Mouse (Mus musculus): Measurements from ENCODE around the gene Borcs7.

Gene Borcs7

DNA sequence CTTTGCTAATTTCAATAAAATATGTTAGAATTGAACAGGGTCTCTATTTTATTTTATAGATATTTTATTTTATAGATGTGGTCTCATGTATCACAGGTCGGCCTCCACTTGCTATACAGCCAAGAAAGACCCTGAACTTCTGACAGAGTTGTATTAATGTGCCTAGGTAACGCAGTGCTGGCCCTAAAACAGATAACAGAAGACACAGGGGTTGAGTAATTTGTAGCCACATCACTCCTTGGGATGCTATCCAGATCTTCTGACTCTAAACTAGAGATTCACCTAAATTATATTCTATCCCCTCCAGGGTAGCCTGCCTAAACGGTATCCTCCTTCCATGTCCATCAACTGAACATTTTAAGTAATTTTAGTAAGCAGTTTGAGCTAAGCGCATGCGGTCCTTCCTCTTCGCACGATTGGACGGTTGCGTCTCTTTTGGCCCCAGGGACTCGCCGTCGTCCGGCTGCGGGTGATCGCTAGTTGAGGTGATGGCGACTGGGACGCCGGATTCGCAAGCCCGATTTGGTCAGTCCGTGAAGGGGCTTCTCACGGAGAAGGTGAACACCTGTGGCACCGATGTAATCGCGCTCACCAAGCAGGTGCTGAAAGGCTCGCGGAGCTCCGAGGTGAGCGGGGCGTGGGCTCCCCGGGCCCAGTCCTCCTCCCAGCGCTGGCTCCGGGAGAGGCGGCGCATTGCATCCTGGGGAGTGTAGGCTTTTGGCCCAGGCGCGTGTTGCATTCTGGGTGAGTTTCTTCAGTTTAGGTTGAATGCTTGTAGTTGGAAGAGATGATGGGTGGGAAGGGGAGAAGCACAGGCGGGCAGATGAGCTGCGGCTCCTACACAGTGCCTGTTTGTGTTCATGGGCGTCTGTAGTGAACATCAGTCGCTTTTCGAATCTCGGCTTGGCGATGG is at the start of gene Borcs7:
Gene Borcs7, plus strand, starts transcription at position 447 of the 913 bp plus-strand sequence.
- peak; percentile 73 to 85 for DNase-seq

DNA sequence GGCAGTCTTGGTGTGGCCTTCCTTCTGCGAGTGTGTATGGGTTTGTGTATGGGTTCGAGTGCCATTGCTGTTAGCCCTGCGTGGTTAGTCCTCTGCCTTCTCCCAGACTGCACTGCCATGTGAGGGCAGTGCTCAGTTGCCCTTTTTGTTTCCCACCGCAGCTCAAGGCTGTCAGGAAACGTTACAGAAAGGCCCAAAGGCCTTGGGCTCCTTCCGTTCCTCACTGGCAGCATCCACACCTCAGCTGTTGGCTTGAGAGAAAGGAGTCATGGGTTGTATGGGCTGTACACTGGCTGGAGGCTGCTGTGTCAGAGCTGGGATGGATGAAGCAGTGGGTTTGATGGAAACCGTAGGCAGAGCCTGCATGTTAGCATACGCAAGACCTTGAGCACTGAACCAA is 48.9 kb upstream of the Borcs7 start:
- no peak for DNase-seq

DNA sequence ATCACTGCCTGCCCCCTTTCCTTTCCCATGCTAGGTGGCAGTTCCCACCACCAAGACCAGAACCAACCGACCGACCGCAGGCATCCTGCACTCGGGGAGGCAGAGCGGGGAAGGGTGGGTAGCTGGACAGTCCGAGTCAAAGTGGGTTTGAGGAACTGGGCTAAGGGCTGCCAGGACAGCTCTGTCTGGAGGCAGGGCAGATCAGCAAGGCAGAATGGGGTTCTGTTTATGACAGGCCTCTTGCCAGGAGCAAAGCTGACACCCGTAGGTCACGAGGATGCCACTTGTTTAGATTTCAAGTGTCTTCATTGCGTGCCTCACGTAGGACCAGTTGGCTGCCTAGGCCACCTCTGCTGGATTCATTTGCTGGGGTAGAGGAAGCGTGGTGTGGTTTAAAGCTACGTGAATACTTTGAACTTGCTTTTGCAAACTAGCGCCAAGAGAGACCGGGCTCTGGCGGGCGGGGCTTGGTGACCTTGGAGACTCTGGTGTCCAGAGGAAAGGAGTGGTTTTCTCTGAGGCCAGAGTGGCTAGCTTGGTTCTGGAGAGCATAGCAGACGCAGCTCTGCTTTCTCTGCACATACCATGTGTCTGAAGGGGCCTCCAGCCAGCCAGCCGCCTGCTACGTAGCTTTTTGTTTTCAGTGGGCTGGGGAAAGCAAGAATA is 48.2 kb upstream of the Borcs7 start:
- no peak for DNase-seq

DNA sequence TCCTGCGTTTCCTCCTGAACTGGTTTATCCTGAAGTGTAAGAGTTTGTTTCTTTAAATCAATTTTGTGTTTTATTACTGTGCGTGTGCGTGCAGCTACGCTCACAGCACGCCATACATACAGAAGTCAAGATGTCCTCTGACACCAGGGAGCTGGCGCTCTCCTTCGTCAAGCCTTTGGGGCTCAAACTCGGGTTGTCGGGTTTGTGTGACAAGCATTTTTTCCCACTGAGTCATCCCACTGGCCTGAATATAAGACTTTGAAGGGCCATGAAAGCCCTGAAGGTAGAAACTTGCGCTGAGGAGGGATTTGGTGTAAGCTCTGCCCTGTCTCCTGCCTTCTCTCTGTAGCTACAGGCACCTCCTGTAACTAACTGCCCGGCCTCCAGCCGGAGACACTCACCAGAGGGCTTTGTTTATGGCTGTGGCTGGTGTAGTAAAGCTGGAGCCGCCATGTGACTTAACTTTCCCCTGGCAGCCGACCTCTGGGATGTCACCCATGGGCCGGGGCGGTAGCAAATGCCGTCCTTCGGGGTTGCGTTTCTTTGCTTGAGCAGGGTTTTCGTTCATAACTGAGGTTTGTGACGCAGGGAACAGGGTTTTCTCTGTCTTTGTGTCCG is 47.5 kb upstream of the Borcs7 start:
- DNase-seq = no peak

DNA sequence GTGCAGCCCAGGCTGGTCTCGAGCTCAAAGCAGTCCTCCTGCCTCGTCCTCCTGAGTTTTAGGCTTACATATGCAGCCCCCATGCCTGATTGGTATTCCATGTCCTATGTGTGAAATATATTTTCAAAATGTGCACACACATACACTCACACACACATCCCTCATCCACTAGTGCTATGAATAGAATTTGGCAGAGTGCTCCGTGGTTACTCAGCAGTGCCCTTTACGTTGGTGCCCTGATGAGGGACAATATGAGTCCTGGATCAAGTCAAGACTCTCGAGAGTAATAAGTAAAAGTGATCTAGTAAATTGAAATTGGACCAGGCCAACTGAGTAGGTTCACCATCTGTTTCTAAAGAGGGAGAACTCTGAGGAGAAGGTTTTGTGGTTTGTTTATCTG is 46.5 kb upstream of the Borcs7 start:
- DNase-seq = no peak

DNA sequence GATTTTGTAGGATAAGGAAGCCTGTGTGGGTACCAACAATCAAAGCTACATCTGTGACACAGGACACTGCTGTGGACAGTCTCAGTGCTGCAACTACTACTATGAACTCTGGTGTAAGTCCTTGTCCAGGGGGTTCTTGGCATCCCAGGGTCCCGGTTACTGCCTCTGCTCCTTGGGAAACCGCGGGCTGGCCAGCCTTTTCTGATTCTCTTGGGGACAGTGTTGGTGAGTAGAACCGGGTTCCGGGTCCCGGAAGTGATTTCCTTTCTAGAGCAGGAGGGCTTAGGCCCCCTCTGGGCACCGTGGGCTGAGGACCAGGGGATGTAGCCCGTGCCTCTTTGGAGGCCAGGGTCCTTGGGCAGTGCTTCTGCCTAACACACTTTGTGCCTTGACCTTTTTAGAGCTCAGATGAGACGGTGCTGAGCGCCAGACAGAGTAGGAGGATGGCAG is 45.3 kb upstream of the Borcs7 start:
- no peak for DNase-seq

DNA sequence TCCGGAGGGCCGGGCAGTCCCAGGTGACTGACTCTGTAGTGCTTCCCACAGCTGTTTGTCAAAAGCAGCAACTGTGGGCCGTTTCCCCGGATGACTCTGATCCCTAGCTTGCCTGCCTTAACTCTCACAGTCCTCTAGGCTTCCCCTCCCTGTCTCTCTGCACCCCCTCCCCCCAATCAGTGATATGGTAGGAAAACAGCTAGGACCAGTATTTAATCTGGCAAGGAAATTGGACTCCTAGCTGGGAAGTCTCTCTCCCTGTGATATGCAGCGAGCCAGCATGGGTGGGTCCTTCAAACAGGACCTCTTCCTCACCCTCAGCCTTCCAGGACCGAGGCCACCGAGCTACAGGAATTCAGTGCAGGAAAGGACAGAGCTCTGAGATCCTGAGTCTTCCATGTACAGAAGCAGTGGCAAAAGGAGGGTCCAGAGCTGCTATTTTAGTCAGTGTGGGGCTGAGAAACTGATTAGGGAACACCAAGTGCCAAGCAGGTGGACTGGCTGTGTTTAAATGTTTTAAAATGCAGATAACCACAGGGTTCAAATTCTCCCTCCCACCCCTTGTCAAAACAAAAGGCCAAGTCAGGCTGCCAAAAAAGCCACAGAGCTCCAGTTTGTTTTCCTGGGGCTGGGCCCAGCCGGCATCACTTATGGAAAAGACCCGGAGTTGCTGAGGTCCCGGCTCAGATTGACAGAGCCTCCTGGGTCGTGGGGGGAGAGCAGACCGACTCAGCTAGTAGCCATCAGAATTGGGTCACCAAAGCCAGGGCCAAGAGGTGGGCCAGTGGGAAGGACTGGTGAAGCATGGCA is 44.7 kb upstream of the Borcs7 start:
- no peak for DNase-seq

DNA sequence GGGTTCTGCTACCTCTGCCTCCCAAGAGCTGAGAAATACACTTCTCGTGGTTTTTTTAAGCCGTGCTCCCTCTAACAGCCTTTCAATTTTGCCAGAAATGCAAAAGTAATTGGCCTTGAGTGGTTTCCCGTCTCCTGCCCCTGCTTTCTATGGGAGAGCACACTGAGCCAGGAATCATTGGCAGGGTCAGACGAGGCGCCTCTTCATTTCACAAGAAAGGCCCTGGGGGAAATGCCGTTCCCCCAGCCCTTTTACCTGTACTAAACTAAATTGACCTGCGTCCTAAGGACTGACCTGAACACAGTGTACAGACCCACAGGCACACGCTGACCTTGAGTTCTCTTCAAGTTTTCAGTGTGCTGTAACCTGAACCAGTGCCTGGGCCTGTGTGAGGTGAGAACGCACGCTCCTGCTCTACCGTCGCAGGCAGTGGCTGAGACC is 43.6 kb upstream of the Borcs7 start:
- DNase-seq = no peak

DNA sequence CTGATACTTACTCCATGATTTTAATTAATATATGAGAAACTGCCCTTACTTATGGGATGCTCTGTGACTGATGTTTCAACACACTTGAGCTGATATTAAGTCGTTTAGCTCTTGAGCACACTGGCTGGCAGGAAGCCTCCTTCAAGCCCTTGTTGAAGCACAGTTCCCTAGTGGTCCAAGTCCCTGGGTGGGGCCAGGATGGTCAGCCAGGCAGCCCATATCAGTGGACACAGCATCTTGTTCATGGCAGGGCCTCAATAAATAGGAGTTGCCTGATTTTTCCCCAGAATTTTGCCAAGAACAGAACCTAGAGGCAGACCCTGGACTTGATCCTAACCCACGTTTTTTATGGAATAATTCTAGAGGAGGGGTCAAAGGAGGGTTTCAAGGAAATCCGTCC is 42.5 kb upstream of the Borcs7 start:
- DNase-seq = no peak

DNA sequence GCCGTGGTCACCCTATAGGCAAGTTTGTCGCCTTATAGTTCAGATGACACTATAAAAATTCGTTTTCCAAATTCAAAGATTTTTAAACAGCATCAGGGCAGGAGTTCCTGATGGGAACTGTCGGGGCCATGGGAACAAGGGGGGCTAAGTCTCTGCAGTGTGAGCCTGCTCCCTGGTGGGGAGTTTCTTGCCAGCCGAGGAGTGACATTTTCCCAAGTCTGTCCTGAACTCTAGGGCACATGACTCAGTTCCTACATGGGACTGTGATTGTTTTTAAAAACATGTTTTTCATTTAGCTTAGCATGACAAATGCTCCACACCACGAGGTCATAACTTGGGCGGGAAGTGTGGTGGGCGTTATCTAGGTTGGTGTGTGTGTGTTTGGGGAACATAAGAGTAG is 41.9 kb upstream of the Borcs7 start:
- DNase-seq = no peak

DNA sequence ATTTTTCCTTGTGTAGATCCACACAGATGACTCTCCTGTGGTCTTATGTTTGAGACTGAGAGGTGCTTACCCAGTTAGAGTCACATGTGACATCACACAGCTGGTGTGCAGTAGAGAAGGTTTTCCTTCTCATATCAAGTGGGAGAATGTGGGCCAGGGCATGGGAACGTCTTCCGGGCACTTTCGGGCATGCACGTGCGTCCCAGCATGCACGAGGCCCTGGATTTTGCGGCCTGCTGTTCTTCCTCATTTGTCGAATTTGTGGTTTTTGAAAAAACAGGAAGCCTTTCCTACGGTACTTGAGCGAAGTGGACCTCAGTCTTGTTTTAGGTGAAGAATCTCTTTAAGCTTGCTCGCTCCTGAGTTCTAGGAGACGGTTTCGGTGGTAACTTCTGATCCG is 41.1 kb upstream of the Borcs7 start:
- no peak for DNase-seq

DNA sequence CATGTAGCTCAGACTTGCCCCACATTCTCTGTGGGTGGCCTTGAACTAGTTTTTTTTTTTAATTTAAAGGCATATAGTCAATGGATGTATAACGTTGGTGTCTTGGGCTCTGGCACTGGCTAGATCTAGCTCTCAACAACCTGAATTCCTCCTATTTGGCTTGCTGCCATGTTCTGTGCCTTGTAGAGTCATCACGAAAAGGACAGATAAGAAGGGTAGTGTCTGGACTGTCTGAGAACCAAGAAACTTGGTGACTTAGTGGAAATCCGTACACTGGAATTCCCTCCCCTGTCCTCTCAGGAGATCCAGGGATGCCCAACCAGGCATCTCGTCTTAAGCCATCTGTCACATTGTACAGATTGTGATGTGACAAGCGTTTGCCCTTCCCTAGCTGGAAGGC is 36.5 kb upstream of the Borcs7 start:
- no peak for DNase-seq

DNA sequence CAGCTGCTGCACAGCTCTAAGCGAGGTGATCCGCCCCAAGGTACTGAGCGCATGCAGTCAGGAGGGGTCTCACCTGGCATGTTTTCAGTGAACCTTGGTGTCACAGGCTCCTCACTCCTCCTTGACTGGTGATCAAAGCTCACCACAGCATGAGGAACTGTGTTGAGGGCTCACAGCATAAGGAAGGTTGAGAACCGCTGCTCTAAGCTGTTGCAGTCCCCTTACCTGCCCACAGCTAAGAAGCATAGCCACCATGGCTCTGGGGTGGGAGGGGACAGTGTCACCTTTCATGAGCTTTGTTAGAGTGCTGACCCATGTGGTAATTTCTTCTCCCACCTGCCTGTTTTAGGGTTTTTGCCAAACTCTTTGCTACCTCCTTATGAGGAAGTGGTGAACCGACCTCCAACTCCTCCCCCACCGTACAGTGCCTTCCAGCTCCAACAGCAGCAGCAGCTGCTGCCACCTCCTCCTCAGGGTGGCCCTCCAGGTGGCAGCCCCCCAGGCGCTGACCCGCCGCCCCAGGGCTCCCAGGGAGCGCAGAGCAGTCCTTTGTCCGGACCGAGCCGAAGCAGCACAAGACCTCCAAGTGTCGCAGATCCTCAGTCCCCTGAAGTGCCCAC is 36.0 kb upstream of the Borcs7 start:
- no peak for DNase-seq

DNA sequence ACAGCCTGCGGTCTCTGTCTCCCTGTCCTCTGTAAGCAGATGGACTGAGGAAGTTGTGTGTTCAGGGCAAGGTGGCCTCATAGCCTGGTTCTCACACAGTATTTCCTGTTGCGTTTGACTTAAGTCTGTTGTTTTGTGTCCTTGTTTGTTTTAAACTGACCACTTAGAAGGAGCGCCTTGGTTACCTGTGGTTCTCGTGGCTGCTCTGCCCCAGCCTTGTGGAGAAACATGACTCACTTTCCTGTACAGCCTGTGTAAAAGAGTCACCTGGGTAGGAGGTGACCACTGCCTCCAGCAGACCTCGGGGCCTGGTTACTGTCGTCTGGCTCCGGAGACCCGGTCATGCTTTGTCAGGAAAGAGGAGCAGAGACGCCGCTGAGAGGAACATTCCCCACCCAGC is 34.1 kb upstream of the Borcs7 start:
- no peak for DNase-seq

DNA sequence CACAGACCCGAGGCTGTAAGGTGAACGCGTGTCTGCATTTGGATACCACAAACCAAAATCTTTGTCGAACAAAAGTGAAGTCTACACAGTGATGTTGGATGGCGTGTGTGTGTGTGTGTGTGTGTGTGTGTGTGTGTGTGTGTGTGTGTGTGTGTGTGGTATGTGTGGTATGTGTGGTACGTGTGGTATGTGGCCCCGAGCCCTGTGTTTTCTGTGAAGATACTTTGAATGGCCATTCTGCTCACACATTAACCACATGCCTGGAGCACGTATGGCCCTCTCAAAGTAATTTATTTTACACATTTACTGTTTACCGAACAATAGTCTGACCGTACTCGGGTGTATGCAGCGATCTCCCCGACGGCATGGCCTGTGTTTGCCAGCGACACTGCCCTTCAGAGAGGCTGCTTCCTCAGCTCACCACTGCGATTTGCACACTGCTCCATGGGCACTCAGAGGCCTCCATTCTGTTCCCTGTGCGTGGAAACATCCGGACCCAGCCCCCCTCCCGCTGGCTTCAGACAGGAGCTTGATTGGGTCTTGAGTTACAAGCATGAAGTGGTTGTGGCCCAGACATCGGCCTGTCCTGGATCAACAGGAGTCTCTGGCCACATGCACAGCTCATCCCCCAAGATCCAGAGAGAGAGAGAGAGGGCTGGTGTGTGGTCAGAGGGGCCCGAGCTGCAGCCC is 33.4 kb upstream of the Borcs7 start:
- DNase-seq = no peak

DNA sequence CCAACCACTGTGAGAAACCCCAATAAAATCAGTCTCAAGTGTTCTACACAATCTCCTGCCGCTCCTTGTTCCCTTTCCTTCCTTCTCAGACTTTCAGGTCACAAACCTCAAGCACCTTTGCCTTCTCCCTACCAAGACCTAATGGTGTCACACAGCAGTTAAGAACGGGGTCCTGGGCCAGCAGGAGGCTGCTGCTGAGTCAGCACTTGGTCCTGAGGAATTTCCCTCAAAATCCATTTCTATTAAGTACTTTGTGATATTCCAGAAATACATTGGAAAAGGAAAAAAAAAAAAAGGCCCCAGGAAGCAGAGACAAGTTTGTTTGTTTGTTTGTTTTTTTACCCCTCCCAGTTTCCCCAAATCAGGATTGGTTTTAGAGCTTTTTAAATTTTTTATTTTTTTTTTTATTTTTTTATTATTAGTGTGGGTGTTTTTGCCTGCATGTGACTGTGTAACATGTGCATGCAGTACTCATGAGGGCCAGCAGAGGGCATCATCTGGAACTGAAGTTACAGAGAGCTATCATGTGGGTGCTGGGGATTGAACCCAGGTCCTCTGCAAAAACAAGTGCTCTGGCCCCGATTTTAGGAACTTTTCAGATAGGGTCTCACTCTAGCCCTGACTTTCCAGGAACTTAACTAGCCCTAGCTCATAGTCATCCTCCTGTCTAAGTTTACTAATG is 32.2 kb upstream of the Borcs7 start:
- DNase-seq = peak in 1 of 2 experiments; percentile 29

DNA sequence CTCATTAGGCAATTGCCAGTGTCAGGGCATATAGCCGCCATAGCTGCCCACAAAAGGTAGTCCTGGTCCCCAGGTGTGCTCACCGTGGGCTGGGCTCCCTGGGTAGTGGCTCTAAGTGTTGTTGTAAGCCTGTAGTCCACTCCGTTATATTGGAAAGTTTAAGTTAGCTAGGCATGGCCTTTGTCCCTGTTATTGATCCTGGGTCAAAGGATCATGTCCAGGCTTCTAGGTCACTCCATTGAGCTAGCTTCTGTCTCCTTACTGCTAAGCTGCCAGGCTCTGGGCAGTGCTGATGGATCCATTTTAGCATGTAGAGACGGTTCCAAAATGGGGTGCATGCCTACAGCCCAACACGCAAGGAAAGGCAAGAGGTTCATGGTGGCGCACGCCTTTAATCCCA is 31.4 kb upstream of the Borcs7 start:
- no peak for DNase-seq

DNA sequence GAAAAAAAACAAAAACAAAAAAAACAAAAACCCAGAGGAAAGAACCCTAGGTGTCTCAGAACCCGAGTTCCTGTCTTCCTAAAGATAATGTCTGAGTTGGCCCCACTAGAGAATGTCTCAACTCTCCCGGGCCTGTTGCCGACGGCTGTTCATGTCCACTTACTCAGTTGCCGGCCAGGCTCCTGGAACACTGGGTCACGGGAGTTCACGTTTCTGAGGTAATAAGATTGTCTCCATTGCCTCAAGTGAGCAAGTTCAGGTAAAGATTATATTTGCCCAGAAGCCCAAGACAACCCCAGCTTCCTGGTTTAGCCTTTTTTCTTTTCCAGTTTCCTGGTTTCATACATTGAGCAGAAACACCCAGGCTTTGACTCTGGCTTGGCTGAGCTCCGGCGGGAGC is 30.9 kb upstream of the Borcs7 start:
- no peak for DNase-seq

DNA sequence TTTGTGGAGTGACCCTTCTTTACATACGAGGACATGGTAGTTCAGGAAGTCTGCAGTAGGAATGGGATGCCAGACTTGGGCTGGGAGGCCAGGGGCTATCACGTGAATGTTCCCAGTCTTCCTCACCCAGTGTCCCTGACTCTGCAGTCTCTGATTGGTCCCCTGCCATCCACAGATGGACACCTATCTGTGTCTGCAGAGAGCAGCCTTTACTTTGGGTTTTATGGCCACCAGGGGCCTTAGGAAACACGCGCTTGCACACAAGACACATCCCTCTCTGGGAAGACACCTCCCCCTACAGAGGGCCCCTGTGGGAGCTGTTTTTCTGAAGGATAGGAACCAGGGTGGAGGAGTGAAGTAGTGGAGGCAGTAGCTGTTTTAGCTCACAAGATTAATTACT is 28.2 kb upstream of the Borcs7 start:
- DNase-seq = no peak

DNA sequence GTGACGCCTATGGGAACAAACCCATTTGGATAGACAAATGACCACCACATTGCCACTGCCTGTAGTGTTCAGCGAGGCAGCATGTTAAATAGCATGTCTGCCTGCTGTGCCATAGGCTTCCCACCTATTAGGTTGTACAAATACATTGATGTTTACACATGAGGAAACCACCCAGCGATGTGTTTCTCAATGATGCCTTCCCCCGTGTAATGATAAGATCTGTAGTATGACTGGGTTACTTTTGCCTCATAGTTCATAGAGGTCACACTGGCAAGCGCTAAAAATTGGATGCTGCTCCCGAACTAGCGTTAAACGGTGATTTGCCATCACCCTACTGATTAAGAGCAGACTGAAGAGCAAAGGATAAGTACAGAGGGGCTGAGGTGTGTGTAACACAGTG is 27.5 kb upstream of the Borcs7 start:
- DNase-seq = no peak

DNA sequence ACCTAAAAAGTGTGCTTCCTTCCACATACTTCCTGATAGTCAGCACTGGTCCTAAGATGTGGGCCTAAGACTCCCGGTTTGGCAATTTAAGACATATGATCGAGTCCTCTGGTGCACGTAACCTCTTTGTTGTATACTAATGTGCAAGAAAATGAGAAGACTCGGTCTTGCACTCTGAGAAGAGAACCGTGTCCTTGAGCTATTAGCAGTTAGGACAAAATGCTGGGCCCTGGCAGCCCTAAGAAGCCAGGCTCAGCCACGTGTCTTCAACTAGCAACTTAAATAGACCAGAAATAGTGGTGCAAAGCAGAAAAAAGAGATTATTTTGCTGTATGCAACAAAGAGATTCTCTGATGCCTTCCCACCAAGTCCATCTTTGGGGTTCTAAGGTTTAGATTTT is 26.9 kb upstream of the Borcs7 start:
- DNase-seq = no peak

Measured in spleen, adult 18-20 months (tissue).